In the genomic region with DNA sequence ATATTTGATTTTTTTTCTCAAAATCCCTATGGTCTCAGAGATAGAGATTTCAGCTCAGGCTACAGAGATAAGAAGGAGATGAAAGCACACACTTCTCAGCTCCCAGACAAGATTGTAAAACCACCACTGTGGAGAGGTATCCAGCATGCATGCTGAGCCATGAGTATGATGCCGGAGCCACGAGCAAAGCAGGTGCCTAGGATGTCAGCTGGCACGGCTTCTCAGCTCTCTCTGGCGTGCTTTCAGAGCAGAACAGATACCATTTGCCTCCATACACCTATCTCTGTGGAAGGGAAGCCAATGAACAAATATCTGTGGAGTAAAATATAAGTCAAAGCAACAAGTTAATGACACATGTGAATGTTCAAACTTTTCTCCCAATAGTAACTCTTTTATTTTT, we compare ENCODE assay signal across 17 mouse cellular contexts.
"Had no signal": no experiment of that assay in that cellular context is flagged by ENCODE, and none has a peak within 500 bp of the region (broad histone marks: within the 10 kb centered on the region; RNA-seq: fewer than 3 reads in every experiment).

No protein-coding gene starts in this region.

- ATAC-seq: midbrain, embryonic 15.5 days had no signal

- H3K36me3 ChIP-seq: kidney, embryonic 15.5 days; limb, embryonic 13.5 days; liver, embryonic 15.5 days; midbrain, embryonic 10.5 days; midbrain, embryonic 15.5 days; neural tube, embryonic 13.5 days; stomach, embryonic 15.5 days had no signal

- H3K4me1 ChIP-seq: kidney, embryonic 15.5 days; limb, embryonic 13.5 days; liver, embryonic 15.5 days; midbrain, embryonic 10.5 days; midbrain, embryonic 15.5 days; neural tube, embryonic 13.5 days; stomach, embryonic 15.5 days had no signal

- H3K27ac ChIP-seq: kidney, embryonic 15.5 days; limb, embryonic 13.5 days; liver, embryonic 15.5 days; midbrain, embryonic 10.5 days; midbrain, embryonic 15.5 days; neural tube, embryonic 13.5 days; stomach, embryonic 15.5 days had no signal

- H3K9me3 ChIP-seq: kidney, embryonic 15.5 days; limb, embryonic 13.5 days; liver, embryonic 15.5 days; midbrain, embryonic 10.5 days; midbrain, embryonic 15.5 days; neural tube, embryonic 13.5 days; stomach, embryonic 15.5 days had no signal

- H3K27me3 ChIP-seq: kidney, embryonic 15.5 days; limb, embryonic 13.5 days; liver, embryonic 15.5 days; midbrain, embryonic 15.5 days; neural tube, embryonic 13.5 days; stomach, embryonic 15.5 days had no signal

- H3K4me3 ChIP-seq: kidney, embryonic 15.5 days; limb, embryonic 13.5 days; liver, embryonic 15.5 days; midbrain, embryonic 10.5 days; midbrain, embryonic 15.5 days; neural tube, embryonic 13.5 days; stomach, embryonic 15.5 days had no signal

- DNase-seq: kidney, postnatal 14 days; layer of hippocampus, adult 9-11 months; left cerebral cortex, postnatal 4 days; lung, embryonic 14.5 days; lung, postnatal 10 days; lung, postnatal 4 days; retina, postnatal 1 day; right cerebral cortex, postnatal 14 days; thymus, postnatal 36 days had no signal

- H3K4me2 ChIP-seq: kidney, embryonic 15.5 days; limb, embryonic 13.5 days; liver, embryonic 11.5 days; liver, embryonic 15.5 days; lung, embryonic 14.5 days; midbrain, embryonic 15.5 days; neural tube, embryonic 13.5 days; stomach, embryonic 15.5 days had no signal

- H3K9ac ChIP-seq: kidney, embryonic 15.5 days; limb, embryonic 13.5 days; liver, embryonic 15.5 days; lung, embryonic 14.5 days; midbrain, embryonic 15.5 days; neural tube, embryonic 13.5 days; stomach, embryonic 15.5 days had no signal
